Mouse (Mus musculus): Measurements from ENCODE around the gene H2al2a. TPM values are rescaled to one million over a fixed set of nuclear protein-coding genes. Genes with fewer than 3 reads are reported as not detected.

Gene H2al2a
- polyA plus RNA-seq, 1 experiment from 2014 or later: not detected

DNA sequence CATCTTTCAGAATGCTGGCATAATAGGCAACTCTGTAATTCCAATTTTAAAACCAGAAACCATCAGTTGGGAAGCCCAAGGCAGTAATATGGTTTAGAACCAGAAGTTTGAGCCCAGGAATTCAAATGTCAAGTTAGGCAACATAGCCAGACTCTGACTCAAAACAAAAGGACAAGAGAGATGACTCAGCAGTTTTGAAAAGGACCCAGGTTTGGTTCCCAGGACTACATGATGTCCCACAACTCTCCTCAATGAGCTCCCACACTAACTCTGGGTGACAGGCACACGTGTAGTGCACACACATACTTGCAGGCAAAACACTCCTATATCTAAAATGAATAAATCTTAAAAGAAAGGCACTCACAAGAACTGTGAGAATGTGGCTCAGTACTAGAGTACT lies 22.4 kb upstream of the H2al2a start:
- no peak overlapping the region for H3K27ac ChIP-seq (ENCODE audit: low read depth, low read length)
- H3K4me3 ChIP-seq (ENCODE audit: low read depth, low read length): no peak overlapping the region
- H3K27me3 ChIP-seq (ENCODE audit: control insufficient read depth, insufficient read depth, low read length): no peaks in the 10 kb centered on the region
- H3K36me3 ChIP-seq (ENCODE audit: control insufficient read depth, insufficient read depth, low read length): no peaks in the 10 kb centered on the region
- H3K4me1 ChIP-seq (ENCODE audit: control insufficient read depth, insufficient read depth, low read length): no peaks in the 10 kb centered on the region
- H3K9me3 ChIP-seq (replicated peaks; ENCODE audit: control insufficient read depth, low read length): no peaks in the 10 kb centered on the region
- ATAC-seq (replicated peaks; ENCODE audit: insufficient number of reproducible peaks, low FRiP score, low TSS enrichment): no peak
- 76% methylated on average over 1 of the region's 1 CpGs for WGBS (ENCODE audit: insufficient replicate concordance)
- no peak overlapping the region for H3K9ac ChIP-seq (ENCODE audit: low read depth, low read length)
- no peak overlapping the region for H3K4me2 ChIP-seq

DNA sequence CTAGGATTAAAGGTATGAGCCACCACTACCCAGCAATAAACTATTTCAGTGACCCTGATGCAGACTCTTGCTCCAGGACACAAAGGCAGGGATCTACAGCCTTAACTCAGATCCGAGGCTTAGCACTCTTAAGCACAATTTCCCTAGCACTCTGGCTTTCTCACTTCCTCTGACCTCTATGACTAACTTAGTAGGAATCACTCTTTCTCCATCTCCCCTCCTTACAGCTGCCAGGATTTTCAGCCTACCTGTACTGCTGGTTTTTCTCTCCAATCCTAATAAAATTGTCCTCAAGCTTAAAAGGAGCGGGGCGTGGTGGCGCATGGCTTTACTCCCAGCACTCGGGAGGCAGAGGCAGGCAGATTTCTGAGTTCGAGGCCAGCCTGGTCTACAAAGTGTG lies 20.6 kb upstream of the H2al2a start:
- ATAC-seq (replicated peaks; ENCODE audit: insufficient number of reproducible peaks, low FRiP score, low TSS enrichment): no peak
- H3K4me3 ChIP-seq (ENCODE audit: low read depth, low read length): no peak overlapping the region
- 88% methylated on average over 6 of the region's 6 CpGs for WGBS (ENCODE audit: insufficient replicate concordance)
- no peak overlapping the region for H3K4me2 ChIP-seq
- no peak overlapping the region for H3K9ac ChIP-seq (ENCODE audit: low read depth, low read length)
- no peaks in the 10 kb centered on the region for H3K9me3 ChIP-seq (replicated peaks; ENCODE audit: control insufficient read depth, low read length)
- no peaks in the 10 kb centered on the region for H3K27me3 ChIP-seq (ENCODE audit: control insufficient read depth, insufficient read depth, low read length)
- no peaks in the 10 kb centered on the region for H3K36me3 ChIP-seq (ENCODE audit: control insufficient read depth, insufficient read depth, low read length)
- no peak overlapping the region for H3K27ac ChIP-seq (ENCODE audit: low read depth, low read length)
- H3K4me1 ChIP-seq (ENCODE audit: control insufficient read depth, insufficient read depth, low read length): no peaks in the 10 kb centered on the region

DNA sequence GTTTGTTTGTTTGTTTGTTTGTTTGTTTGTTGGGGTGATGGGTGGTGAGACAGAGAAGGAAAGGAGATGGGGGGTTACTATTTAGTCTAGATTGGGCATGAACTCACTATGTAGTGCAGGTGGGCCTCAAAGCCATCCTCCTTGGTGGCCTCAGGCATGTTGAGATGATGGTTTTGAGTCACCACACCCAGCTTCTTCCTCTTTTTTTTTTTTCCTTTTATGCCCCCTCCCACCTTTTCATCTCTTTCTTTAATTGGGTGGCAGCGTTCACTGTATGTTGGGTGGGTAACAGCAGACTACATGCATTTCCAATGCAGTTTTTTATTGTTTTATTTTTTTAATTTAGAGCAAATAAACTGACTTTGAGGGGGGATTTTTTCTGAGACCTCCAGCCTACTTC lies 19.9 kb upstream of the H2al2a start:
- 84% methylated on average over 1 of the region's 1 CpGs for WGBS (ENCODE audit: insufficient replicate concordance)
- no peaks in the 10 kb centered on the region for H3K9me3 ChIP-seq (replicated peaks; ENCODE audit: control insufficient read depth, low read length)

DNA sequence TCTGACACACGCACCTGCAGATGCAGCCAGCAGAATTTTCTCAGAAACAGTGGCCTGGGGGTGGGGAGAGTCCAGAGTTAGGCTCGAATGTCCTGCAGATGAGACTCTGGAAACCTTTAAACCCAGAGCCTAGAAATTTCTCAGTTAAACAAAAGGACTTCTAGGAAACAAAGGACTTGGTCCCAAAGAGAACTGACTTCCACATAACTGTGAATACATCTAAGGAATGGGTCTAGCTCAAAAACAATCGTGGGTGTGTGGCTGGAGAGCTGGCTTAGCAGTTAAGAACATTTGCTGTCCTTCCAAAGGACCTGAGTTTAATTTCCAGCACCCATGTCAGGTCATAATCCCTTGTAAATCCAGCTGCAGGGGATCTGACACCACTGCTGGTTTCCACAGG lies 18.8 kb upstream of the H2al2a start:
- Histone ChIP-seq H3K27me3 (ENCODE audit: control insufficient read depth, insufficient read depth, low read length) (no peaks in the 10 kb centered on the region), H3K9me3 (replicated peaks; ENCODE audit: control insufficient read depth, low read length) (no peaks in the 10 kb centered on the region), H3K9ac (ENCODE audit: low read depth, low read length) (no peak overlapping the region), H3K36me3 (ENCODE audit: control insufficient read depth, insufficient read depth, low read length) (no peaks in the 10 kb centered on the region), H3K4me3 (ENCODE audit: low read depth, low read length) (no peak overlapping the region), H3K4me2 (no peak overlapping the region), H3K4me1 (ENCODE audit: control insufficient read depth, insufficient read depth, low read length) (no peaks in the 10 kb centered on the region), H3K27ac (ENCODE audit: low read depth, low read length) (no peak overlapping the region)
- WGBS (ENCODE audit: insufficient replicate concordance): 61% methylated on average over 3 of the region's 3 CpGs
- no peak for ATAC-seq (replicated peaks; ENCODE audit: insufficient number of reproducible peaks, low FRiP score, low TSS enrichment)

More for the DNA sequence above, 19.9 kb upstream of the H2al2a start:
- no peak for ATAC-seq (replicated peaks; ENCODE audit: insufficient number of reproducible peaks, low FRiP score, low TSS enrichment)
- no peaks in the 10 kb centered on the region for H3K4me1 ChIP-seq (ENCODE audit: control insufficient read depth, insufficient read depth, low read length)
- no peaks in the 10 kb centered on the region for H3K36me3 ChIP-seq (ENCODE audit: control insufficient read depth, insufficient read depth, low read length)
- no peak overlapping the region for H3K9ac ChIP-seq (ENCODE audit: low read depth, low read length)
- H3K27ac ChIP-seq (ENCODE audit: low read depth, low read length): no peak overlapping the region
- no peak overlapping the region for H3K4me3 ChIP-seq (ENCODE audit: low read depth, low read length)
- H3K4me2 ChIP-seq: no peak overlapping the region
- H3K27me3 ChIP-seq (ENCODE audit: control insufficient read depth, insufficient read depth, low read length): no peaks in the 10 kb centered on the region

DNA sequence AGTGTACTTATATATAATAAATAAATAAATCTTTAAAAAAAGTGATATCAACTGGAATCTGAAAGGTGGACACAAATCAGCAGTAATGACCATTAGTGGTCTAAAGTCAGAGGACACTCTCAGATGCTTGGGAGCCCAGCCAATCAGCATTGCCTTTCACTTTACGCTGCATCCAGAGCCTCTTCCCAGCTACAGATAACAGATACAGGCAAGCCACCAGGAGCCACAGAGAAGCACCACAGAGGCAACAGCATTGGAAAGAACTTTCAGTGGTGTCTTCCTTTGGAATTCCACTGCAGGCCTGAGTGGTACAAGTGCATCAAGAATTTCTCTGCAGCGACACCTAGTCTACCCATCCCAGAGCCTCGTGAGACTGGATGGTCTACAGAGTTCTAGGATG lies 16.1 kb upstream of the H2al2a start:
- Histone ChIP-seq H3K27ac (ENCODE audit: low read depth, low read length) (no peak overlapping the region), H3K36me3 (ENCODE audit: control insufficient read depth, insufficient read depth, low read length) (no peaks in the 10 kb centered on the region), H3K9me3 (replicated peaks; ENCODE audit: control insufficient read depth, low read length) (no peaks in the 10 kb centered on the region), H3K4me1 (ENCODE audit: control insufficient read depth, insufficient read depth, low read length) (no peaks in the 10 kb centered on the region), H3K4me2 (no peak overlapping the region), H3K9ac (ENCODE audit: low read depth, low read length) (no peak overlapping the region), H3K27me3 (ENCODE audit: control insufficient read depth, insufficient read depth, low read length) (no peaks in the 10 kb centered on the region), H3K4me3 (ENCODE audit: low read depth, low read length) (no peak overlapping the region)
- no peak for ATAC-seq (replicated peaks; ENCODE audit: insufficient number of reproducible peaks, low FRiP score, low TSS enrichment)
- 58% methylated on average over 3 of the region's 3 CpGs for WGBS (ENCODE audit: insufficient replicate concordance)

DNA sequence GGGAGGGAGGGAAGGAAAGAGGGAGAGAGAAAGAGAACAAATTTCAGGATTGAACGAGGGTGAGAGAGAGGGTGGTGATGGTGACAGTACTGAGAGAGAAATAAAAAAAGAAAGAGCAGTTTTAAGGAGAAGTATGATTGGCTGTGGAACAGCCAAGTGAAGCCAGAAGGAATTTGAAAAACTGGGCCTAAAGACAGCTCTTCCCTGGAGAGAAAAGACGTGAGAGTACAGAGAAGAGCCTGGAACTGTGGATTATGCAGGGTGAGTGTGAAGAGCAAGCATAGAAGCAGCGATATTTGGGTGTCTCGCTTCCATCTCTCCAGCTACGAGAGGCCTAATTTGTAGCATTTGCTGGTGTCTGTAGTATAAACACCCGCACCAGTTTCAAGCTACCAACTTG lies 14.5 kb upstream of the H2al2a start:
- Histone ChIP-seq H3K4me3 (ENCODE audit: low read depth, low read length) (no peak overlapping the region), H3K9ac (ENCODE audit: low read depth, low read length) (no peak overlapping the region), H3K27me3 (ENCODE audit: control insufficient read depth, insufficient read depth, low read length) (no peaks in the 10 kb centered on the region), H3K27ac (ENCODE audit: low read depth, low read length) (no peak overlapping the region), H3K4me2 (no peak overlapping the region), H3K4me1 (ENCODE audit: control insufficient read depth, insufficient read depth, low read length) (no peaks in the 10 kb centered on the region), H3K9me3 (replicated peaks; ENCODE audit: control insufficient read depth, low read length) (no peaks in the 10 kb centered on the region), H3K36me3 (ENCODE audit: control insufficient read depth, insufficient read depth, low read length) (no peaks in the 10 kb centered on the region)
- 83% methylated on average over 6 of the region's 6 CpGs for WGBS (ENCODE audit: insufficient replicate concordance)
- ATAC-seq (replicated peaks; ENCODE audit: insufficient number of reproducible peaks, low FRiP score, low TSS enrichment): no peak

DNA sequence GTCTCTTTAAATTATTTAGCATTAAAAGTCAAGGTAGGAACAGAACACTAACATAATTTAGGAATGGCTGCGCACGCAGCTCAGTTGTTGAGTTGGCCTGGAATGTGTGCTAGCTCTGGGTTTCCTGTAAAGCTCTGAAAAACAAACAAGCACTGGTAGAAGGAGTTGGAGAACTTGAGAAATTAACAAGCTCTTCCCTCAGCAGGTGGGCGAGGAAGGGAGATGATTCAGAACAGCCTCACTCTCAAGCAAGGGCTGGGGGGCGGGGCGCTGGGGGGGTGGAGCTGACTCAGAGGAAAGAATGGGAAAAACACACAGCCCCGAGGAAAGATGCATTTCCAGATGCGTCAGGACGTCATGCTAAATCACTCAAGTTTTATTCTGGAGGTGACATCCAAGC lies 8.4 kb upstream of the H2al2a start:
- Histone ChIP-seq H3K9me3 (replicated peaks; ENCODE audit: control insufficient read depth, low read length) (no peaks in the 10 kb centered on the region), H3K27ac (ENCODE audit: low read depth, low read length) (no peak overlapping the region), H3K36me3 (ENCODE audit: control insufficient read depth, insufficient read depth, low read length) (no peaks in the 10 kb centered on the region), H3K4me2 (peak overlapping the region; percentile 28), H3K27me3 (ENCODE audit: control insufficient read depth, insufficient read depth, low read length) (no peaks in the 10 kb centered on the region), H3K9ac (ENCODE audit: low read depth, low read length) (no peak overlapping the region), H3K4me1 (ENCODE audit: control insufficient read depth, insufficient read depth, low read length) (no peaks in the 10 kb centered on the region), H3K4me3 (ENCODE audit: low read depth, low read length) (no peak overlapping the region)
- ATAC-seq (replicated peaks; ENCODE audit: insufficient number of reproducible peaks, low FRiP score, low TSS enrichment): no peak
- WGBS (ENCODE audit: insufficient replicate concordance): 25% methylated on average over 8 of the region's 8 CpGs

DNA sequence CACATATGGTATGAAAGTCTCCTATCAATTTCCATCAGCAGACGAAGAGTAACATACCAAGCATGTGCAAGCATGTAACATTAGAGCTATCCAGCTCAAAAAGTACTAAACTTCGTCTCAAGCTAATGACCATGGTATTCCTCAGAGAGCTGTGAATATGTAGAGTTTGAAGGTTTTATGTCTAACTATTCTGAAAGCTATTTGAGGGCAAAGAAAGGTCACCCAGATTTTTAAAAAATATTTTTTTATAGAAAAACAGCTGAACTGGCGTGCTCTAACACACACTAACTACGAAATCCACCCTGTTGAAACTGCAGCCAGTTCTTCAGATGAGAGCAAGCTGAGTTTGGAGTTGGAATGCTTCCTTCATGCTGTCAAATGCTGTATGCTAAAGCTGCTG lies 7.5 kb upstream of the H2al2a start:
- Histone ChIP-seq H3K4me2 (no peak overlapping the region), H3K4me1 (ENCODE audit: control insufficient read depth, insufficient read depth, low read length) (no peaks in the 10 kb centered on the region)
- WGBS (ENCODE audit: insufficient replicate concordance): 81% methylated on average over 4 of the region's 4 CpGs

DNA sequence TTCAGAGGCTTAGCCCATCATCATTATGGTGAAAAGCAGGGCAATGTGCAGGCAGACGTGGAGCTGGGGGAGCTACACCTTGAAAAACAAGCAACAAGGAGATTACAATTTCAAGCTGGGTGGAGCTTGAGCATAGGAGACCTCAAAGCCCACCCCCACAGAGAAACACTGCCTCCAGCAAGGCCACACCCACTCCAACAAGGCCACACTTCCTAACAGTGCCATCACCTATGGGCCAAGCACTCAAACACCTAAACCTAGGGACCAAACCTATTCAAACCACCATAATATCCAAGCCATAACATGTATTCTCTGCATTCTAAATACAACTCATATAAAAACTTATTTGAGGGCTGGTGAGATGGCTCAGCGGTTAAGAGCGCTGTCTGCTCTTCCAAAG lies 5.5 kb upstream of the H2al2a start:
- Histone ChIP-seq H3K9me3 (replicated peaks; ENCODE audit: control insufficient read depth, low read length) (no peaks in the 10 kb centered on the region), H3K27me3 (ENCODE audit: control insufficient read depth, insufficient read depth, low read length) (no peaks in the 10 kb centered on the region), H3K27ac (ENCODE audit: low read depth, low read length) (no peak overlapping the region), H3K9ac (ENCODE audit: low read depth, low read length) (no peak overlapping the region), H3K4me2 (no peak overlapping the region), H3K36me3 (ENCODE audit: control insufficient read depth, insufficient read depth, low read length) (no peaks in the 10 kb centered on the region), H3K4me3 (ENCODE audit: low read depth, low read length) (no peak overlapping the region), H3K4me1 (ENCODE audit: control insufficient read depth, insufficient read depth, low read length) (no peaks in the 10 kb centered on the region)
- no peak for ATAC-seq (replicated peaks; ENCODE audit: insufficient number of reproducible peaks, low FRiP score, low TSS enrichment)
- WGBS (ENCODE audit: insufficient replicate concordance): 88% methylated on average over 3 of the region's 3 CpGs

More for the DNA sequence above, 7.5 kb upstream of the H2al2a start:
- H3K36me3 ChIP-seq (ENCODE audit: control insufficient read depth, insufficient read depth, low read length): no peaks in the 10 kb centered on the region
- no peak for ATAC-seq (replicated peaks; ENCODE audit: insufficient number of reproducible peaks, low FRiP score, low TSS enrichment)
- no peak overlapping the region for H3K4me3 ChIP-seq (ENCODE audit: low read depth, low read length)
- no peak overlapping the region for H3K27ac ChIP-seq (ENCODE audit: low read depth, low read length)
- no peak overlapping the region for H3K9ac ChIP-seq (ENCODE audit: low read depth, low read length)
- no peaks in the 10 kb centered on the region for H3K27me3 ChIP-seq (ENCODE audit: control insufficient read depth, insufficient read depth, low read length)
- H3K9me3 ChIP-seq (replicated peaks; ENCODE audit: control insufficient read depth, low read length): no peaks in the 10 kb centered on the region

All from heart, embryonic 11.5 days (tissue).